Mouse (Mus musculus): ENCODE data around the gene Spata13.

The Spata13 gene

DNA sequence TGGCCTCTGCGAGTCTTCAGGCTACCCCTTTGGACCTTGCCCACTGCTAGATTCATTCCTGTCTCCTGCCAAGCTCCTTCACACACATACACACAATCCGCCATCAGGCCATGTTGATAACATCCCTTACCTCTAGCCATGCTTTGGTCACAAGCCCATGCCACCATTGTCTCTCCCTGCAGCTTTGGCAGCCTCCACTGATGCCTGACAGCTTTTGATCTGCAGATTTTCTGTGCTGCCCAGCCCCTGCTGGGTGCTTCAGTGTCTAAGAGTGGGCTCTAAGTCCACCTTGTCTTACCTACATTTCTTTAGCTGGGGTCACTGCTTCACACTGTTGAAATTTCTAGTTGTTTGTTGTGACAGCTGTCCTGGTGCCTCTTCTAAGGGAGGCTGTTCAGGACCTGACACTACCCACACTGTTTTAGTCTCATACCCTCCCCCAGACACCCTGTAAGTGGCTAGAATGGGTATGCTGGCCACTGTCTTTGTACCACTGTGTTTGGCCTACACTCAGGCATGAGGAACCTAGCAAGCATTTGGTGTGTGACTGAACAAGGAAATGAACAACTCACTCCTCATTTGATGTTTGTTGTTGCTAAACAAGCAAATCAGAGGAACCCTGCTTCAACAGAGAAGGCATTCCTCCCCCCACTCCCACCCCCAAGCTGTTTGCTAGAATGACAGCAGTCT lies 43.0 kb downstream of the Spata13 start:
- DNase-seq (ENCODE audit: low spot score in 2 of 2): no peak

DNA sequence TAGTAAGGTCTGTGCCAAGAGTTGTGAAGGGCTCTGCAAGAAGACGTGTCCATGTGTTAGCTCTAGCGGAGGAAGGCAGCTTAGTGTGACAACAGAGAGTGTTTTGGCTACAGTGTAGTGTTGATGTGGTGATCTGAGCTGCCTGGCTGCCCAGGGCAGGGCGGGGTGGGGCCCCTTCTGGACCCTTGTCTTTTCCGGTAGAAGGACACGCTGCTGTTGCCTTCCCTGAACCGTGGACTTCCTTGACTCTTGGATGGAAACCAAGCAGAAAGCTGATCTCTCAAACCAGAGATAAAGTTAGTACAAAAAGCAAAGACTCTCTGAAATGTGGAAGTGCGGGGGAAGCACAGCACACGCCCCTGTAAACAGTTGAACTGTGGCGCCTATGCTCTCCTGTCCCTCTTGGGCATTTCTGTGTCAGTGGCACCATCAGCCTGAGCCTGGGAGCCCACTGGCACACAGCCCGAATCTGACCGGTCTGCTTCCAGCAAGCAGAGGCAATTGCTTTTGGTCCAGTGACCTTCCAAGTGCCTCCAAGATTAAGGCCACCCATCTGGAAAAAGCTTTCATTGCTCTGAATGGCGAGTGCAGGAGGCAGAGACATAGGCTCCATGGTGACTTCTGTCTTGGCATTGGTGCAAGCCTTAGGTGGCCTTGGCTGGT lies 48.7 kb downstream of the Spata13 start:
- no peak for DNase-seq (ENCODE audit: low spot score in 2 of 2)

DNA sequence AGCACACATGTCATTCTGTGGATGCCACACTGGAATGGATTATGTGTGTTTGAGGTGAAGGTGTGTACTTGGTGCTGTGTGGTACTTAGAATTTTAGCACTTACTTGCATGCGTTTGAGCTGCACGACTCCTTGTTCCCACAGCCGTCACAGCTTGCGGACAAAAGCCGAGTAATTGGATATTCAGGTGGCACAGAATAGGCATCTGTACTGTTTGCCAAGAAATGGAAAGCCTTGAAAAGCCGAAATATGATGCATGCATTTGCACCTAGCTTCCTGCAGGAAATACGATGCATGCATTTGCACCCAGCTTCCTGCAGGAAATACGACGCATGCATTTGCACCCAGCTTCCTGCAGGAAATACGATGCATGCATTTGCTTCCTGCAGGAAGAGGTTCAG lies 50.2 kb downstream of the Spata13 start:
- no peak for DNase-seq (ENCODE audit: low spot score in 2 of 2)

DNA sequence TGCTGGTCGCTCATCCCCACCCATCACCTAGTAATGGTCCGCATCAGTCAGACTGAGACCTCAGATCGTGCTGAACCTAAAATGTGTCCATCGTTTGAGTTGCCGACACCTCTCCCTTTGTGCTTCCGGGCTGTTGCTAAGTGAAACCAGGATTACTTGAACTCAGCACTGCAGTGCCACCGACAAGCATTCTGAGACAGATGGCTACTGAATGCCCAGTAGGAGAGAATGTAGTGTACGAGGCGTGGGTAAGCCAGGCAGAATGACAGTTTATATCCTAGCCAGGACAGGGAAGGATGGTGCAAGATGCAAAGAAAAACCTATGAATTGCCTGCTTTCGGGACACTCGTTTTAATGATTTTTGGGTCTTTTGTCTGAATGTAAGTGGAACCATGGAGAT lies 52.9 kb downstream of the Spata13 start:
- no peak for DNase-seq (ENCODE audit: low spot score in 2 of 2)

DNA sequence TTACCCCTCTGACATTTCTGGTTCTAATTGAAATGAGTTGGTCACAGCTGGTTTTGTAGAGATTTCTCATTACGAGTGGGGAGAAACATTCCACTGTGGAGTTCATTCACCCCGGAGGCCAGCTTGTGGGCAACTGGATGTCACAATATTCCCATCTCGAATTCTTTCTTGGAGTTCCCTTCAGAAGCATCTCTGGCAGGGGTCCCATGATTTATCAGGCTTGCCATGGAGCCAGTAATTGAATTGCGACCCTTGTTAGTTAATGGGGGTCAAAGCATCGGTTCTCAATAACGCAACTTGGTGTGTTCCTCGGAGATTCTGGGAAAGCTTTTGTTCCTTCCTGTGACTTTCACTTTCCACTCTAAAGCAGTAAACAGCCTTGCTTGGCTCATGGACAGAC lies 53.4 kb downstream of the Spata13 start:
- no peak for DNase-seq (ENCODE audit: low spot score in 2 of 2)

DNA sequence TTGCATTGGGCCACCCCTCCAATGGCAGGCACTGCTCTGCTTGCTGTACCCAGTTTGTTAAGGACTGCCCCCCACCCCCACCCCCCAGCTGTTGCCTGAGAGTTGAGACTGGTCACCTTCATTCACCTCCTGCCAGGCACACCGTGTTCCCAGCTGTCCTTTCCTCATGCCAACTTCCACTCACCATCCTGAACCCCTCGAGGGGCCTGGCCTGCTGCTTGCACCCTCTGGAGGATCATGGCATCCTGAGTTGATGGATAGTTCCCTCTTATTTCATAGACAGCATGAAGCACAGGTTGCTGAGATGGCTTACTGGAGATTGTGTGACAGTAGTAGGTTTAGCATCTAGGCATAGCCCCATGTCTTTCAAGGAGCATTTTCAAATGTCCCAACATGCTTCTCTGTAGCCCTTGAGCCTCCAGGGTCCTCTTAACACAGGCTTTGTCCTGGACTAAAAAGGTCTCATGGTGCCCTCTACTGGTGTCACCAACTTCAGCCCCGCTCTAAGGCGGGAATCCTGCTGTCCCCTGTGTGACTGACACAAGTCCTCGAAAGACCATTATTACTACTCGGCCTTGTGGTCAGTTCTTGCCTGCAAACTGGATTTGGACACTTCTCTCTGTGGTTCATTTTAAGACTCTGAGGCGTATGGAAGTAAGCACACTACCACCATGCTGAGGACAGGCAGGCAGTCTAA lies 54.9 kb downstream of the Spata13 start:
- peak in 1 of 2 experiments; percentile 64 for DNase-seq (ENCODE audit: low spot score in 2 of 2)

DNA sequence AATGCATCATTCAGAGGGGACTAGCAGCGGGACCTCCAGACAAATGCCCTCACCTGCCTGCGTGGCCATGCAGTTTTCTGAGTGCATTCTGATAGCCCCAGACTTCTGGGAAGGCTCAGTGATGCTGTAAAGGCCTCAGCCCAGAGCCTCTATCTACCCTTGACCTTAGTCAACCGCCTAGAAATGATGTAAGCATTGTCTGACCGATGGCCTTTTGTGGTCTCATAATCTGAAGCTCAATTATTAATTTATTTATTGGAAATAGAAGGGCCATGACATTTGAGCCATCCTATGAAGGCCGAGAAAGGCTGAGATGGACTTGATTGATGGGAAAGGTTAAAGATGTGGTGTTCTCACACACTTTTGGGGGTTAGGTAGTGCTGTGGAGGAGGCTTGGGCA lies 56.0 kb downstream of the Spata13 start:
- no peak for DNase-seq (ENCODE audit: low spot score in 2 of 2)

DNA sequence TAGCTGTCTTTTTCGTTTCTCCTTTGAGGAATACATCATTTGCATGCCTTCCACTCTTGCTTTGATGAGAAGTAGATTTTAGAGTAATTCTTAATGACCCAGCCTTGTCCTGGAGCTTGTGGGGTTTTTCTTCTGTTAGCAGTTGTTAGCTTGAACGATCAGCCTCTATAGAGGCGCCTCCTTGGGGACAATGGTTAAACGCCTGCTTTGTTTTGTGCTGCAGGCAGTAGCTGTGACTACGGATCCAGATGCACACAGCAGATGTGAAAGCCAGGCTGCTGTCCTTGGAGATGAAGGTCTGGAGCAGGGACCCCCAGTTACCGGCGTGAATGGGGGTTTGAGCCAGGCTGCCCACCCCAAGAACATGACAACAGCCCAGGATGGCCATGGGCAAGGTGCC lies 56.8 kb downstream of the Spata13 start:
- no peak for DNase-seq (ENCODE audit: low spot score in 2 of 2)

DNA sequence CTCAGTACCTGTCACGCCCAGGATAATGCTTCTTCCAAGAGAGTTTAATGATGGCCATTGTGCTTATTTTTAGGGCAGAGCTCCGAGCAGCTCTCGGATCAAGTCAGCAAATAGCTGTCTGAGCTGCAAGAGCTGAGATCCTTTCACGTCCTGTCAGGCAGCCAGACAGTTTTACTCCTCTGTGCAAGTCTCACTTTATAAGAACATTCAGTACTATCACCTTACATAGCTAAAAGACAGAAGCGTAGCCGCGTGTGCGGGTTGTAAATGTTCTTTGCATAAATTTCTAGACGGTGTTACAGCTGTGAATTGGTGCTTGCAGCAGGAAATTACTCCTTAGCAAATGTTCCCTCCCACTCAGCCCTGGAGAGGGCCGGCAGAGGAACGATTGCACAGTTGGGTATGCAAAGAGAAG lies 59.3 kb downstream of the Spata13 start:
- peak in 1 of 2 experiments; percentile 32 for DNase-seq (ENCODE audit: low spot score in 2 of 2)

DNA sequence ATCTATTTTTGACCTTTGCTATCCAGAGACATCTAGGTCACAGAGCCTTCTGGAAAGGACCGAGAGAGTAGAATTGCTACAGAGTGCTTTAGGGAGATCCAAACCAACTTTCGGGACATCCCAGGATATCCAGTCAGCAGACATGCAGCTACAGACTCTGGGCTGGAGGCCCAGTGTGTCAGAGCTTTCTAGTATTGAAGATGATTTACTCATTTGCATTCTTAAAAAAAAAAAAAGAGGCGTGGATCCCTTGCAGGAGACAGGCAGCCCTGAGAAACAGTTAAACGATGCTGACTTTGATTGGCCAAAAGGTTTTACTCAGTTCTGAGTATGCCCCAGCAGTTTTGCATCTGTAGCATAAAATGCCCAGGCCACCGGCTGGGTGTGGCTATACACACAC lies 59.9 kb downstream of the Spata13 start:
- DNase-seq (ENCODE audit: low spot score in 2 of 2): no peak

DNA sequence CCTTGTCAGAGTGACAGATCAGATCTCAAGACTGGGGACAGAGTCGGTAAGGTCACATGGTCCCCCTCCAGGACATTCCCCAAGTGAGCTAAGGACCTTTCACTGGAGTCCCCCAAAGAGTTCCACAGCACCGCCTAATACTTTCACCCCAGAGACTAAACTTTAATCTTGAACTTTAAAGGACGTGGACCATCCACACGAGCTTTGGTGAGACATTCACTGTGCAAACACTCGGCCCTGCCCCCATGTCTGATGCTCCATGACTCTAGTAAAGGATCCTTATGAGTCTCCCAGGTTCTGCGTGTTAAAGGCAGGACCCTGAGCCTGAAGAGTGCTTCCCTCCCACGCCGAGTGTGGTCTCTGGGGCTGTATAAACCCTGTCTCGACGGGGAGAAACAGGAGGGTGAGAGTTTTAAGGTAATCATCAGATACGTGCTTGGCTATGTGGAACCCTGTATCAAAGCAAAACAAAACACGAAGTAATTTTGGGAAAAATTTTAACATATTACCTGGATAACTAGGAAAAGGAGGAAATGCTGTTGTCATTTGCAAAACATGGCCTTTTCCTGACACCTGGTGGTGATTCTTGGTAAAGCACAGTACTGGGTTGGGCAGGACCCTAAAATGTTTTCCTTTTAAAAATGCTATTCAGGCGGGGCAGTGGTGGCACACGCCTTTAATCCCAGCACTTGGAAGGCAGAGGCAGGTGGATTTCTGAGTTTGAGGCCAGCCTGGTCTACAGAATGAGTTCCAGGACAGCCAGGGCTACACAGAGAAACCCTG lies 60.6 kb downstream of the Spata13 start:
- peak in 1 of 2 experiments; percentile 58 for DNase-seq (ENCODE audit: low spot score in 2 of 2)

DNA sequence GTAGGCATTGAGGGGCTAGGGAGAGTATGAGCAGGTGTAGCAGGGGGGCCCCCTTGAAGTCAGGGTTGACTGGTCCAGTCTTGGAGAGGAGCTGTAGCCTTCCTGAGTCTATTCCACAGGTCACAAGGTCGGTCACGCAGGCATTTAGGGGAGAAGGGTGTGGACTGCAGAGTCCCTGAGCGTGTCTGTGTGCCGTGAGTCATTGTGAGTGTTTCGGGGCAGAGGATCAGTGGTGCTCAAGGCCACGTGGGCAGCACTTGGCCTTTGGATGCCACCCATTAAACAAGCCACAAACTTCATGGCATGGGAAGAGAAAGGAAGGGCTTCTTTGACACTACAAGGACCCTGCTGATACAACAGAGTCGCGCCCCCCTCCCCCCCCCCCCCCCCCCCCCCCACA lies 63.5 kb downstream of the Spata13 start:
- no peak for DNase-seq (ENCODE audit: low spot score in 2 of 2)

DNA sequence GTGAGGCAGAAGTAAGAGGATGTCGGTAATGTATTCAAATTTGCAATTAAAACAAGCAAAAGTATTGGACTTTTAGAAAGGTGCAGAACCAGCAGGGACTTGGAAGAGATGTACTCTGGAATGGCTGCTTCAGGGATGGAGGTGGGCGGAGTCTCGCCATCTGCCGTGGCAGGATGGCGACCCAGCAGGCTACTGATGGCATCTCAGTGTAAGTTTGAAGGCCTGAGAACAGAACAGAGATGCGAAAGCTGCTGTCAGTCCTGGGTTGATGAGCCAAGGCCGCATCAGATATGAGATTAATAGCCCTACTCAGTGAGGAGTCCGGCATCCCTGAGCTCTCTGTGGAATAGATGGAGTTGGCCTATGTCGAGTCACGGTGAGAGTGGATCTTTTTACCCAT lies 65.2 kb downstream of the Spata13 start:
- no peak for DNase-seq (ENCODE audit: low spot score in 2 of 2)

DNA sequence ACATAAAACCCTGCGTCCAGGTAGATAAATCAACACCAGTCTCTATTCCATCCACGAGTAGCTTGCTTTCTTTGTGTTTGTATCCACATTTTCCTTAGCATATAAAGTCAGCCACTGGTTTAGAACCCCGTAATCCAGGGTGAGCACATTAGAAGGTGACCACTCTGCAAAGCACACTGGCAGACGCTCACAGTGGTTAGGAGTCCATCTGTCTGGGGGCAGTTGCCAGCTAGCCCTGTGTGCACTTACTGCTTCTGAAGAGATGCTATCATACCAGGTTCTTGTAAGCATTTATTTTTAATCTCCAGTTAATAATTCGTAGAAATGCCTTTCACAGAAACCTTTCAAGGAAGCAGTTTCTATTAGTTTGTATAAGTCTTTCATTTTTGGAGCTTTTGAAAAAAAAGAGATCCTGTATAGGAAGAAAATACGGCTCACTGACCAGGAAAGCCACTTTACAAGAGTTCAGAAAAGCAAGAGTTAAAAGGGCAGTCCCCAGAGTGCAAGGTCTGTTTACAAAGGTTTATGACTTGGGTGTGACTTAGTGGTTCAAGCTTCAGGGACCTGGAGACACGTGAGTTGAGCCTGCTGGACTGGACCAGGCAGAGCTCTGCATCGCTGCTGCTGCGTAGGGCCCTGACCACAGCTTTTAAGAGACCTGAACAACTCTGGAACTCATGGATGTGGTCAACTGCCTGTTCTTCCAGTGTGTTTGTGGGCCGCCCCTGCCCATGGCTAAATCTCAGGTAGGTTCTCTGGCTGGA lies 68.8 kb downstream of the Spata13 start:
- DNase-seq (ENCODE audit: low spot score in 2 of 2): no peak

DNA sequence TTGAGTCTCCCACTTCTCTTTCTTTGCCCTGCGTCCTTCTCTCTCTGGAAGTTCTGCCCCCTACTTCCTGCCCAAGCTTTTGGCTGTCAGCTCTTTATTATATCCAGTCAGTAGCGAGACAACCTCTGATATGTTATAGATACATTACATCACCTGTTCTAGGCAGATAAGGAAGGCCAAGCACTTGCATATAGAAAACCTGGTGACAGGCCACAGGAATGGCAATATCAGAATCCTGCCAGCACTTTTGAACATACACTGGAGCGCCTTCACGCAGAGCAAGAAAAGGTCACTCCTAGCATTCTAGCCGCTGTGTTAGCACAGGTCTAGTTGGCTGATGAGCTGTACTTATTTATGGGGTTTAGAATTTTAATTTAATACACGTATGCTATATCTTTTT lies 70.7 kb downstream of the Spata13 start:
- DNase-seq (ENCODE audit: low spot score in 2 of 2): no peak

DNA sequence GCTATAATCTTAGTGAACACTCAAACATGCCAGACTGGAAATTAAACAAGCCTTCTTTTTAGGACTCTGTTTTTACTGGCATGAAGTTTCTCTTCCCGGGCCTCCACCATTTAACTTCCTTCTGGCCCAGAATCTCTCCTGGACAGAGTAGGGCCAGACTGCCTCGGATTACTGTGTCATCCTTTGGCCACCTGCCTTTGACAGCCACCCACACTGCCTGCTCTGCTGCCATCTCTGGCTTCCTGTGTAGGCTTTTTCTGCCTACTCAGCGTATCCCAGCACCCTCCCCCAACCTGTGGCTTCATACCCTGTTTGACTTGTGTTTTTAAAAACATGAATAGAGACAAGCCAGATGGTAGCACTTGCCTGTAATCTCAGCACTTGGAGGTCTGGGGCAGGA lies 71.2 kb downstream of the Spata13 start:
- DNase-seq (ENCODE audit: low spot score in 2 of 2): peak in 1 of 2 experiments; percentile 39

DNA sequence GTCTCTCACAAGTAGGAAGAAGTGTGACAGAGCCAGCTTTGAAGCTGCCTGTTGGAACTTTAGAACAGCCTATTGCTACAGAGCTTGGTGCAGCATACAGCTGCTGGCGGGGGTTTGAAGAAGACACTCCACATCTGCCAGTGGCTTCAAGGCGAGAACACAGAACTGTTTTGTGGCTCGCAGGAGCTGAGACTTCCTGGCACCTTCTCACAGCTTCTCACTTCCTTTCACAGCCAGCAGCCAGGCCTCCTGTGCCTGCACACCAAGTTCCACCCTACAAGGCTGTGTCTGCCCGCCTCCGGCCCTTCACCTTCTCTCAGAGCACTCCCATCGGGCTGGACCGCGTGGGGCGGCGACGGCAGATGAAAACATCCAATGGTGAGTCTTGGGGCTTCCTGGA lies 75.4 kb downstream of the Spata13 start:
- no peak for DNase-seq (ENCODE audit: low spot score in 2 of 2)

DNA sequence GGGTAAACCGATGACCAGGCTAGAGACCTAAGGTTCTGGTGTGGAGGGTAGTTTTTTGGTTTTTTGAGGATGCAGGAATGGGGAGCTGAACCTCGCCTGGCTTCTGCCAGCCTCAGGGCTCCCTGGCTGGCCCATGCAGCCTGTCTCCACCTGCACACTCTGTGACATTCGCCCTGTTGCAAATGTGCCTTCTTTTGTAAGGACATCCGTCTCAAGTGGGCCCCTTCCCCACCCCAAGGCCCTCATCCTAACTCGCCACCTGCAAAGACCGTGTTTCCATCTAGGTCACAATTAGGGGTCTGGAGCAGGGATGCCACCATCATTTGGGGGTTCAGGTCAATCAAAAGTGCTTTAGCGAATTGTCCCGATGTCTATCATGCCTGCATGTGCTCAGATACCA lies 75.9 kb downstream of the Spata13 start:
- no peak for DNase-seq (ENCODE audit: low spot score in 2 of 2)

DNA sequence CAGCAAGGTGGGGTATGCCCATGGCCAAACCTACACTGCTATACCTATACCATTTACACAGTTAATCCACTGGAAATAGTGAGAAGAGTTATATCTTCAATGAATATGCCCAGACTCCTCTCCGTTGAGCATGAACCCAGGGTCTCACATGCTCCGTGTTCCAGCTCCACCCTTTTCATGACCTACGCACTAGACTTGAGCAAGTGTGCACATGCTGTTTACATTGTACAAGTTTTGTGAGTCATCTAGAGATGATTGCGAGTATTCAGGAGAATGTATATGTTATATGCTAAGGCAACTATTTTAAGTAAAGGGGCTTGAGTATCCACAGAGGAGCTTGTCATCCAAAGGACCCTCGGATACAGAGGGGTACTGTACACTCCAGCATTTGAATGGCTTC lies 77.4 kb downstream of the Spata13 start:
- no peak for DNase-seq (ENCODE audit: low spot score in 2 of 2)

DNA sequence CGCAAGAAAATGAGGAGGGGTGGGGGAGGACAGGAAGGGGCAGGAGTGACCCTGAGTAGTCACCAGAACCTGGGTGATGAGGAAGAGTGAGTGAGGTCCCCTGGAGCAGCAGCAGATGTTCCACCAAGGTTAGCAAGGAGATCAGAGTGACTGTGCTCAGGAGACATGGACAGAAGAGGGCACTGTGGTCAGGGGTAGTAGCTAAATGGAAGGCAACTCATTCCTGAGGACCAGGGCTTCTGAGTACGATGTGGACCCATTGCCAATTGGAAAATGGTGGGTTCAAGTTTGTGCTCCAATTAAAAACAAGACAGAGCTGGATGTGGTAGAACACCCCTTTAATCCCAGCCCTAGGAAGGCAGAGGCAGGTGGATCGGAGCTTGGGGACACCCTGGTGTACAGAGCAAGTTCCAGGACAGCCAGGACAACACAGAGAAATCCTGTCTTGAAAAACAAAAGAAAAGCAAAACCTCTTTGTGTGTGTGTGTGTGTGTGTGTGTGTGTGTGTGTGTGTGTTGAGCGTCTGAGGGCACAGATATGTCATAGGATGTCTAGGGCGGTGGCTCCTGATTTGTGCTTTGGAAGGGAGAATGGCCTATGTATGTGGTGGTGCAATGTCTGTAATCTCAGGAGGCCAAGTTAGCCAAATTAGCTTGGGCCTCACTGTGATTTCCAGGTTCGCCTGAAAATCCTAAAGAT lies 77.9 kb downstream of the Spata13 start:
- DNase-seq (ENCODE audit: low spot score in 2 of 2): no peak

DNA sequence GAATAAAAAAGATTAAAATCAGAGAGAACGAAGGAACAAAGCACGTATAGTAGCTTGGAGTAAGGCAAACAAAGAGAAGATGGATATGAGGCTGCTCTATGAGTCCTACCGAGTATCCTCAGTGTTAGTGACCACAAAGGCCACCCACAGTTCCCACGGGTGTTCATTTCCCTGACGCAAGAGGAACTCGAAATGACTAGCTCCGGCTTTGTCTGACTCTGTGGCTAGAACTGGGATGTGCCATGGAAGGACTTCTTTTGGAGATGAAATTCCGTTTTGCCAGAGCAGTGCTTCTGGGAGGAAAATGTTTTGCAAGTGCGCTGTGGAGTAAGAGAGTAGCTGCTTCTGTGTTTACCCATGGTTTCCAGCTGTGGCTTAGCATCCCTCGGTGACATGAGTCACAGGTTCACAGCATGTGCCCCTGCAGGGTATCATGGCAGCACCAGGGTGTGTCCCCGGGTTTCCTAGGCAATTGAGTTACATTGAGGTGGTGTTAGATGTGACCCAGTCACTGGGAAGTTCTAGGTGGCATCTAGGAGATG lies 78.6 kb downstream of the Spata13 start:
- no peak for DNase-seq (ENCODE audit: low spot score in 2 of 2)
